ENCODE assay signal across 17 mouse cellular contexts in the genomic region with DNA sequence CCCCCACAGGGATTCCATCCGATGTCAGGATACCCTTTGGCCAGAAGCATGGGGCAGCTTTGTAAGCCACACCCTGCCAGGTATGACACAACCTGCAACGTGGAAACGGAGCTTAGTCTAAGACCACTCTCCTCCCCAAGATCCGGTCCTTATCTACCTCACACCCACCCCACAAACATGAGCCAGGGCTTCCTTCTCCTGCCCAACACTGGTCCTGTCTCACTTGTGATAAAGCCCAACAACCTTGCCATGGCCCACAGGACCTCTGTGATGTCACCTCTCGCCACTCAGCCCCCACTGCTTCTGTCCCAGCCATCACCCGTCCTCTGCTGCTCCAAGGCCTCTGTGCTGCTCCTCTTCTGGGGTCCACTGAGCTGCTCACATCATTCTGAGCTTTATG.
"Had no signal": no experiment of that assay in that cellular context is flagged by ENCODE, and none has a peak within 500 bp of the region (broad histone marks: within the 10 kb centered on the region; RNA-seq: fewer than 3 reads in every experiment).

No protein-coding gene starts in this region.

- H3K4me3 ChIP-seq: lung, embryonic 15.5 days; midbrain, embryonic 13.5 days; midbrain, embryonic 15.5 days; neural tube, embryonic 12.5 days; stomach, embryonic 15.5 days had no signal

- H3K27ac ChIP-seq: lung, embryonic 15.5 days; macrophage; midbrain, embryonic 13.5 days; midbrain, embryonic 15.5 days; neural tube, embryonic 12.5 days; stomach, embryonic 15.5 days; stomach, postnatal 0 days had no signal

- ATAC-seq: liver, postnatal 0 days; lung, postnatal 0 days; midbrain, embryonic 13.5 days; midbrain, embryonic 15.5 days had no signal

- H3K9me3 ChIP-seq: lung, embryonic 15.5 days; midbrain, embryonic 13.5 days; midbrain, embryonic 15.5 days; neural tube, embryonic 12.5 days; stomach, embryonic 15.5 days had no signal

- H3K9ac ChIP-seq: liver, postnatal 0 days; lung, embryonic 15.5 days; midbrain, embryonic 13.5 days; midbrain, embryonic 15.5 days; neural tube, embryonic 12.5 days; stomach, embryonic 15.5 days had no signal

- H3K27me3 ChIP-seq: midbrain, embryonic 13.5 days; midbrain, embryonic 15.5 days had no signal

- DNase-seq: liver, postnatal 0 days; lung, adult 2 months; lung, postnatal 14 days; lung, postnatal 36 days; right cerebral cortex, postnatal 14 days; thymus, adult 2 months; thymus, postnatal 25 days; thymus, postnatal 4 days had no signal

- H3K4me2 ChIP-seq: lung, embryonic 15.5 days; midbrain, embryonic 11.5 days; midbrain, embryonic 13.5 days; midbrain, embryonic 15.5 days; neural tube, embryonic 12.5 days; stomach, embryonic 15.5 days had no signal

- H3K36me3 ChIP-seq: lung, embryonic 15.5 days; midbrain, embryonic 13.5 days; midbrain, embryonic 15.5 days; neural tube, embryonic 12.5 days; stomach, embryonic 15.5 days had no signal
